Mouse (Mus musculus) kidney, adult 2 months (tissue): ENCODE measurements around the gene Cysrt1. TPM values are rescaled to one million over a fixed set of nuclear protein-coding genes. Genes with fewer than 3 reads are reported as not detected.
"Not testable (repeated sequence)": the region's sequence is repeated elsewhere in the genome, so short reads cannot be mapped to it uniquely, and the experiment has no call there.

Experiments
- DNase-seq: peaks from one replicate; pipeline ENCODE4 v3.0.0; 2021
- H3K27ac ChIP-seq: fragments of 200-500 bp; 2 replicates; pipeline ENCODE4 v1.5.1; 2012; ENCODE audit warnings: low read depth, low read length, control low read depth, inconsistent platforms; ENCODE audit not compliant: insufficient read depth
- H3K27me3 ChIP-seq: fragments of 200-500 bp; replicated peaks from 2 replicates; pipeline ENCODE4 v1.6.1; 2012; ENCODE audit warnings: mild to moderate bottlenecking, moderate library complexity, low read length, inconsistent platforms; ENCODE audit not compliant: control insufficient read depth, insufficient read depth
- H3K36me3 ChIP-seq: fragments of 200-500 bp; 2 replicates; pipeline ENCODE4 v1.6.1; 2012; ENCODE audit warnings: mild to moderate bottlenecking, moderate library complexity, low read length, inconsistent platforms; ENCODE audit not compliant: control insufficient read depth, insufficient read depth
- H3K4me1 ChIP-seq: fragments of 200-500 bp; 2 replicates; pipeline ENCODE4 v1.6.1; 2011; ENCODE audit warnings: low read length; ENCODE audit not compliant: control insufficient read depth, insufficient read depth
- H3K4me3 ChIP-seq: fragments of 200-500 bp; 2 replicates; pipeline ENCODE4 v1.5.1; 2011; ENCODE audit warnings: mild to moderate bottlenecking, low read depth, low read length, control low read depth; ENCODE audit not compliant: insufficient read depth
- CTCF ChIP-seq: fragments of 200-500 bp; conservative IDR thresholded peaks from 2 replicates; pipeline ENCODE4 v1.5.1; 2011; ENCODE audit warnings: low read depth, mild to moderate bottlenecking, control low read depth, low read length, moderate library complexity, mixed read lengths; ENCODE audit not compliant: insufficient read depth, insufficient read length
- POLR2A ChIP-seq: fragments of 200-500 bp; IDR thresholded peaks from one replicate; pipeline ENCODE4 v1.6.1; 2011; ENCODE audit warnings: low read depth, low read length, control low read depth
- WGBS: fragments of 180-500 bp; shearing (Covaris S2); methylation state at CpG from one replicate; pipeline ENCODE4 v1.1.7; 2018; 5-methylcytosine and 5-hydroxymethylcytosine counted together
- polyA plus RNA-seq: library from polyadenylated mRNA; depleted of rRNA; stranded (reverse); fragments of >200 nt; gene quantifications from 2 replicates; pipeline ENCODE4 v1.2.3, GENCODE M21; 2012

Cysrt1 gene
- polyA plus RNA-seq, 1 experiment: 0.66 TPM

- peak overlapping the region; percentile 95 for H3K27ac ChIP-seq
- H3K4me1 ChIP-seq: peaks cover 20% of the 10 kb centered on the region
- H3K4me3 ChIP-seq: peak overlapping the region; percentile 84
- no peak for TF ChIP-seq CTCF
- TF ChIP-seq POLR2A: no peak
- WGBS: 50% methylated on average over 5 of the region's 5 CpGs
- no peaks in the 10 kb centered on the region for H3K27me3 ChIP-seq
- H3K36me3 ChIP-seq: no peaks in the 10 kb centered on the region
- no peak for DNase-seq
These were observed 22.0 kb upstream of the Cysrt1 start for GRCm38 (mm10) chr2:25264286-25264660.

GRCm38 (mm10) chr2:25263623-25264285 lies 21.5 kb upstream of the Cysrt1 start:
- WGBS: 25% methylated on average over 12 of the region's 12 CpGs
- peaks cover 20% of the 10 kb centered on the region for H3K4me1 ChIP-seq
- peak overlapping the region; percentile 84 for H3K4me3 ChIP-seq
- no peaks in the 10 kb centered on the region for H3K27me3 ChIP-seq
- no peaks in the 10 kb centered on the region for H3K36me3 ChIP-seq
- TF ChIP-seq POLR2A (no peak), CTCF (no peak)
- DNase-seq: no peak
- peak overlapping the region; percentile 95 for H3K27ac ChIP-seq

- H3K4me1 ChIP-seq: peaks cover 19% of the 10 kb centered on the region
- under 1% methylated on average over 82 of the region's 82 CpGs for WGBS
- no peaks in the 10 kb centered on the region for H3K36me3 ChIP-seq
- peak overlapping the region; percentile 95 for H3K27ac ChIP-seq
- DNase-seq: no peak
- TF ChIP-seq POLR2A (no peak), CTCF (no peak)
- peak overlapping the region; percentile 84 for H3K4me3 ChIP-seq
- H3K27me3 ChIP-seq: no peaks in the 10 kb centered on the region
These were observed 20.8 kb upstream of the Cysrt1 start for GRCm38 (mm10) chr2:25262795-25263622.

- peak within 1 kb of the TSS; percentile 95 for H3K27ac ChIP-seq
- WGBS: under 1% methylated on average over 39 of the region's 39 CpGs
- peak within 1 kb of the TSS; percentile 84 for H3K4me3 ChIP-seq
- TF ChIP-seq CTCF (no peak), POLR2A (no peak)
- H3K4me1 ChIP-seq: peaks cover 12% of the 10 kb centered on the region
- DNase-seq: peak; percentile 99
- H3K36me3 ChIP-seq: no peaks in the 10 kb centered on the region
- no peaks in the 10 kb centered on the region for H3K27me3 ChIP-seq
These were observed 20.1 kb upstream of the Cysrt1 start, which contains the start of gene Tprn for GRCm38 (mm10) chr2:25262291-25262767. Tprn (plus strand) TSS chr2:25262618.

GRCm38 (mm10) chr2:25261870-25262269 lies 19.6 kb upstream of the Cysrt1 start:
- 51% methylated on average over 12 of the region's 12 CpGs for WGBS
- TF ChIP-seq POLR2A (no peak), CTCF (no peak)
- DNase-seq: no peak
- Histone ChIP-seq H3K4me1 (peaks cover 9% of the 10 kb centered on the region; the same call in 1 of the 2 replicates), H3K36me3 (no peaks in the 10 kb centered on the region), H3K27me3 (no peaks in the 10 kb centered on the region), H3K27ac (peak overlapping the region; percentile 72), H3K4me3 (peak overlapping the region; percentile 52)

GRCm38 (mm10) chr2:25258887-25259286 lies 16.6 kb upstream of the Cysrt1 start:
- Histone ChIP-seq H3K36me3 (no peaks in the 10 kb centered on the region), H3K4me3 (no peak overlapping the region), H3K27me3 (no peaks in the 10 kb centered on the region), H3K4me1 (peaks cover 12% of the 10 kb centered on the region; the same call in 1 of the 2 replicates), H3K27ac (no peak overlapping the region)
- TF ChIP-seq CTCF (peak; percentile 46), POLR2A (no peak)
- DNase-seq: no peak
- WGBS: 55% methylated on average over 2 of the region's 2 CpGs

GRCm38 (mm10) chr2:25257250-25257649 lies 15.0 kb upstream of the Cysrt1 start:
- H3K27ac ChIP-seq, DNase-seq, H3K36me3 ChIP-seq, H3K4me3 ChIP-seq, H3K27me3 ChIP-seq: not testable (repeated sequence)
- peaks cover 12% of the 10 kb centered on the region; the same call in 1 of the 2 replicates for H3K4me1 ChIP-seq
- WGBS: 83% methylated on average over 5 of the region's 5 CpGs
